Mouse (Mus musculus) urinary bladder, adult 18-20 months (tissue): Measurements from ENCODE around the gene Wdr75.

Source experiments
- DNase-seq, 2 experiments: peaks; one replicate each; pipeline ENCODE4 v3.0.0; 2022; ENCODE audit warnings: low spot score in 2 of 2, mixed read lengths in 2 of 2

Wdr75 gene

DNA sequence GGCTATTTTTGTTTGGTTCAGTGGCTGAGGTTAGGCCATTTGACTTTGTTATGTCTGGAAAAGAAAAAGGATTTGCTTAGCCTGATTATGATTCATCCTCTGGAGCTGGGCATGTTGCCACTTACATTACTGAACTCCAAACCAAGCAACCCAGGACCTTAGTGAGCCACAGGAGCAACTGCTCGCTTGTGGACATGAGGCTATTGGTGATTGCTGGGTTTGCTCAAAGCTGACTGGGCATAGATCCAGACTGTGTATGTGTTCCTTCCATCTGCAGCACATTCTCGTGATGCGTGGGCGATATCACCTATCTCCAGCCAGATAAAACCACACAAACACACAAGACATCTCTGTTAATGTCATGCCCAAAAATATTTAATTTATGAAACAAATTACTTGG is 42.8 kb downstream of the Wdr75 start:
- DNase-seq = peak; percentile 26 to 66

DNA sequence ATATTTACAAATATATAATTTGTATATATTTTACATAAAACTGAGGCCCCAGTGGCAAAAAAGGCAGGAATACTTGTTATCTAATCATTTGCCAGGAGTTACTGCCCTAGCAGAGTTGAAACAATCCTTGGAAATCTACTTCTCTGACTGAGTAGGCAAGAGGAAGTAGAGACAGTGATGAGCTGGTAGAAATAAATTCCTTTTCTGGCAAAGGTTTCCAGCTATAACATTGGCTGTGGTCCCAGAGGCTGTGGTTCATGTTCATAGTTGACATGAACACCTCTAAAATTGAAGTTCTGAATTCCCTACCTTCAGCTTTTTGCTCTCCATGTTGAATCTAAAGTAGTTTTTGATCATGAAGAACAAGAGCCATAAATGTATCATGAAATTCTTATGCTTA is 43.3 kb downstream of the Wdr75 start:
- DNase-seq = no peak

- DNase-seq = no peak
Observed at GRCm38 (mm10) chr1:45845466-45845865, 50.5 kb downstream of the Wdr75 start.

DNA sequence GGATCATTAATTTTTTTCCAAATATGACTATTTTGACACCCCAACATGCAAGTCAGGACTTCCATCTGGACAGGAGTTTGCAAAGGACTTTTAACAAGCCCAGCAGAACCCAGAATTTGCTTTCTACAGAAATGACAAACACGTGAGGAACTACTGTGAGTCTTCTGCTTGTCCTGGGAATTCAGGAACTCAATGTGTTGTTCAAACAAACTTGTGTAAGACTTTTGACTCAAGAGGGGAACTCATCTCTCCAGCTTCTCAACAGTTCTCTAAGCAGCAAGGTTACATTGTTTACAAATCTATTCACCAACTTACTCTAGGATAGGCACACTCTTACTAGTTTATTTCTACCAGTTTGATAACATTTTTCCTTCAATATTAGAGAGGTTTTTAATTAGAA is 63.1 kb downstream of the Wdr75 start:
- DNase-seq = no peak

DNA sequence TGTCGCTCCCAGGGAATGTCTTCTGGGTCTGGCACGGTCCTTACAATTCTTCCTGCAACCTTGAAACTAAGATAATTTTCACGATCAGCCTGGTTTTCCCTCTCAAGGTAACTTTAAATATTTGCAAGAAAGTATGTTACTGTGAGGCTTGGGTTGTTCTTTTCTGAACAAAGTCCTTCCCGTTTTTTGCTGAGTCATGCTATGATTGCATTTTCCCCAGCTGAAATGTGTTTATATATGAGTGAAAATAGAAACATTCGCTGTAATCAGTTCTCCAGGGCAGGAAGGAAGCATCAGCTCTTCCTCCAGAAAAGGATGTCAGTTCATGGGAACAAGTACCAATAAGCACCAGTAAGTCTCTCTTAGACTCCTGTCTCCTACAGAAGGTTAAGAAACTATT is 65.4 kb downstream of the Wdr75 start:
- DNase-seq = no peak

DNA sequence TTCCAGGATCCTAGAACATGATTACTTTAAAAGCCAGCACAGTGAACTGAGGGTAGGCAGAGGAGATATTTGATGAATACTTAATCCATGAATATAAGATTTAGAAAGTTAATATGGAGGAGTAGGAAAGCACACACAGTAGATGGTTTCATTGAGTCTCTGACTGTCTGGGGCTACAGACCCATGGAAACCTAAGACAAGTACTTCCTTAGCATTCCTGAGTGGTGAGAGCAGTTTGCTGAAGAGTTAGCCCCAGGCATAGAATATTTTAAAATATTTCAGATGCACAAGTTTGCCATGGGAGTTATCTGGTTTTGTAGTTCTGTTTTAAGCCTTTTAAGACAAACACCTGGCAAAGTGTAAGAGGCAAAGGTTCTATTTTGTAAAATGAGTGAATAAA is 66.2 kb downstream of the Wdr75 start:
- no peak for DNase-seq

DNA sequence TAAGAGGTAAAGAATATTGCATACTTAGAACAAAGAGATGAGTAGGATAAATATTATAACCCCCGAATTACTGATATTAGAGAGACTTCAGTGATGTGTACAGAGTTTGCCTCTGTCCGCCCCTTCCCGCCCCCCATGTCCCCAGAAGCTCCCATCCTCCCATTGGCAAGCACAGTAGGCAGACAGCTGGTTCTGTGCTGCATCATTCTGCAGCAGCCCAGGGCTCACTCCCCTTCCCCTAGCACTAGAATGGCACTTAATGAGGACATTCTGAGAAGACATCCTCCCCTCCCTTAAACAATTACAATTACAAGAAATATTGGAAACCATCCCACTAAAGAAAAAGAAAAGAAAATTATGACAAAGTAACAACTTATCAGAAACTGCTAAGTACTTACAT is 68.7 kb downstream of the Wdr75 start:
- no peak for DNase-seq

DNA sequence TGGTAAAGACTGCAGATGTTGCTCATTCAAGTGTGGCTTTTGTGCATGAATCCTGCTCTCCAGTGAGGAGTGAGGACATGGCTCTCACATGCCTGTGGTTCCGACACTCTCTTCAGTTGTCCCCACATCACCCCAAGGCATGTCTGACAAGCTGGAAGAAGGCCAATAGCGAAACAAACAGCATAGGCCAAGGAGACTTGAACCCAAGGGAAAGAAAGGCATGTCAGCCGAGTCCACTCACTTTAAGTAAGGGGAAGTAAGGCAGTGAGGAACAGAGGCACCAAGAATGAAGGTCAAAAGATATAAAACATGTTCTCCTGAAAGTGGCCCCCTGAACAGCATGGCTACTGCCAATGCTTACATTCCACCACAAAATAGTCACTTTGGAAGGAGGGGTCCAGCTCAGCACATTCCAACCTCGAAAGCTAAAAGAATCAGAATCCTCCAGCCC is 69.6 kb downstream of the Wdr75 start:
- no peak for DNase-seq

DNA sequence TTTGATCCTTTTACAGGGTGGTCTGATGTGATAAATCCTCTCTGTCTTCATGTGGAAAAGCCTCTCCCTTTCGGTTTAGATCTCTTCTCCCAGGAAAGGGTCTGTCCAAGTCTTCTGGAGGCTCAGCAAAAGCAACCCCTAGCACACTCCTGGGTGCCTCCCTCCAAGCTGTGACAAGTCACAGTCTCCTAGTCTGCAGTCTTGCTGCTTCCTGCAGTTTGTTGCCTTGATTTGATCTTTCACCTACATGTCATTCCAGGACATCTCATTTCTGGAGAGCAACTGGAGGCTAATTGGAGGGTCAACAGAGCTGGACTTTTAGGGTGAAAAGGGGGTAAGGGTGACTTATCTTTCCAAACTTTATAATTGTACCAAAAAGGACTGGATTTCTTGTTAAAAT is 70.3 kb downstream of the Wdr75 start:
- DNase-seq = no peak

GRCm38 (mm10) chr1:45865727-45866126 is 70.8 kb downstream of the Wdr75 start:
- no peak for DNase-seq

- DNase-seq = no peak
Observed at GRCm38 (mm10) chr1:45866288-45867018, 71.5 kb downstream of the Wdr75 start.

GRCm38 (mm10) chr1:45868050-45868449 is 73.1 kb downstream of the Wdr75 start:
- no peak for DNase-seq

DNA sequence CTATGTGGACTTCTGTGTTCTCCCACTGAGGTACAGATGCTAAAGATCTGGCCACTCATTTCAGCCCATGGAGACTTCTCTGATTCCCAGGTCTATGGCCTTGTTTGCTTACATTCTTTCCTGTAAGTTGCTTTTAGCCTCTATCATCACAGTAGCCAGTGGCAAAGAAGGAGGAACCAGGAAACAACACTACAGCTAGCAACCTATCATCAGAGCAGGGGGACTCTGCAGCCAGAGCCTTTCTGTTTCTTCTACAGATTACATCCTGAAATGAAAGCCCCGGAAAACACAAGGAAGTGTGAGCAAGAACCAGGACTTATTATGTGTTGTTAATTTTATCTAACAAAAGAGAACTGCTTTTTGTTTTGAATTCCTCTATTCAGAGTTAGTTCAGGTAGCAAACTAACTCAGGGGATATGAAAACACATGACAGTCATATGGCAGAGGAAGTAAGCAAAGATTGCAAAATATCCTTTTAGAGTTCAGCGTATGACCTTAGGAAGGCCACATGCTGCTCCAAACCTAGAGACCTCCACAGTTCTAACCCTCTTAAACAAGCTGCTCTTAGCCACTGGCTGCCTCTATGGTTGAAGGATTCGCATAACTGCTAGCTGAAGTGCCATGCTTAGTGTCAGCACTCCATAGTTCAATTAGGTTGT is 73.6 kb downstream of the Wdr75 start:
- no peak for DNase-seq
